ENCODE assay signal across 16 mouse cellular contexts in genomic region chr13:38484701-38485100, GRCm38 (mm10).
"Had no signal": no experiment of that assay in that cellular context is flagged by ENCODE, and none has a peak within 500 bp of the region (broad histone marks: within the 10 kb centered on the region; RNA-seq: fewer than 3 reads in every experiment).

No protein-coding gene starts in this region.

- ATAC-seq: liver, postnatal 0 days; lung, postnatal 0 days; midbrain, embryonic 13.5 days; midbrain, embryonic 15.5 days had no signal

- H3K4me3 ChIP-seq: lung, embryonic 15.5 days; megakaryocyte, embryonic 14.5 days; midbrain, embryonic 13.5 days; midbrain, embryonic 15.5 days; neural tube, embryonic 12.5 days; stomach, embryonic 15.5 days had no signal

- H3K27me3 ChIP-seq: lung, embryonic 15.5 days; midbrain, embryonic 13.5 days; midbrain, embryonic 15.5 days; neural tube, embryonic 12.5 days; stomach, embryonic 15.5 days had no signal

- H3K27ac ChIP-seq: lung, embryonic 15.5 days; macrophage; midbrain, embryonic 13.5 days; midbrain, embryonic 15.5 days; neural tube, embryonic 12.5 days; stomach, embryonic 15.5 days; stomach, postnatal 0 days had no signal

- DNase-seq: liver, postnatal 0 days; lung, adult 2 months; lung, postnatal 14 days; lung, postnatal 36 days; right cerebral cortex, postnatal 14 days; thymus, postnatal 14 days; thymus, postnatal 36 days had no signal

- H3K4me1 ChIP-seq: lung, embryonic 15.5 days; megakaryocyte, embryonic 14.5 days; neural tube, embryonic 12.5 days; stomach, embryonic 15.5 days had no signal
